Mouse (Mus musculus): ENCODE measurements around the gene Adcy1. TPM values are rescaled to one million over a fixed set of nuclear protein-coding genes. Genes with fewer than 3 reads are reported as not detected.

The Adcy1 gene
- polyA plus RNA-seq, 2 experiments, result 1.8 to 3.1 TPM

DNA sequence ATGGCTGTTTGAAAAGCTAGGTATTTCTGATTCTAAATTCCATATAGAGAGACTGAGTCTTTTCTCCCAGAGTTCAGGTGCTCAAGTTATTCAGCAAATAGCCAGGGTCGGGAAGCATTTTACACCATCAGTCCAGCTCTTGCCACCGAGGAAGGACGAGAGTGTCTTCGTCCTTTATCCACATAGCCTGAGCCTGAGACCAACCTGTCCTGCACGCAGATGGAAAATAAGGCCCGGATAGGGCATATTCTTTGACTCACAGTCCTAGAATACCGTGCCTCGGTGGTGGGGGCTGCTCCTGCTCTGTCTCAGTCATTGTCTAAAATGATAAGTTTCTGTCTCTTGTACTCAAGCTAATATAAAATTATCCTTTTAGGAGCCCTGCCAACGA is 137.1 kb downstream of the Adcy1 start:
- H3K36me3 ChIP-seq (ENCODE audit: control insufficient read depth, insufficient read depth, low read length), result no peaks in the 10 kb centered on the region
- H3K27me3 ChIP-seq (ENCODE audit: control insufficient read depth, insufficient read depth, low read length), result no peaks in the 10 kb centered on the region
- no peaks in the 10 kb centered on the region for H3K4me1 ChIP-seq (ENCODE audit: control insufficient read depth, insufficient read depth, low read length)
- H3K27ac ChIP-seq (replicated peaks; ENCODE audit: low read depth, low read length), result no peak overlapping the region
- H3K9me3 ChIP-seq (ENCODE audit: control insufficient read depth, low read length), result no peaks in the 10 kb centered on the region
- no peak overlapping the region for H3K4me2 ChIP-seq (replicated peaks; ENCODE audit: low read depth, low read length, severe bottlenecking)
- no peak overlapping the region for H3K4me3 ChIP-seq (replicated peaks; ENCODE audit: low read length)
- 86% methylated on average over 9 of the region's 9 CpGs for WGBS
- ATAC-seq (ENCODE audit: low FRiP score, low read depth), result no peak
- H3K9ac ChIP-seq (ENCODE audit: low read depth, low read length, severe bottlenecking), result no peak overlapping the region
- no peak for DNase-seq (ENCODE audit: low spot score)
- TF ChIP-seq POLR2A (IDR thresholded peaks at IDR 0.05; ENCODE audit: borderline replicate concordance, extremely low read depth, insufficient read depth, insufficient read length), result no peak

DNA sequence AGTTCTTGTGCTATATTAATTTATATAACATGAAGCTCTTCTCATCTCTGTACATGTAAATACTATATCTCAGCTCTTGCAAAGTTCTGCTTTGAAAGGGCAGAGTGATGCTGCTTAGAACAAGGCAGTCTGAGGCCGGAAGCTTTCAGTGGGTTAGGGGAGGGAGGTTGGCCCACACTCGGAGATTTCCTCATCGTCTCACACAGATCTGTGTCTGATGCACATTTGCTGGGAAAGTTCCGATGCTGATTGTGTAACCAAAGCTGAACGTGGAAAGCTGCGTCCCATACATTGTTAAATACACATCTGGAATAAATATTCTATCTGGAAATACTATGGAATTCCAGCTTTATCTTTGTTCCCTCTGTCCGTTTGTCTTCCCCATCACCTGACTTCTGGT is 138.9 kb downstream of the Adcy1 start:
- H3K27me3 ChIP-seq (ENCODE audit: control insufficient read depth, insufficient read depth, low read length), result no peaks in the 10 kb centered on the region
- DNase-seq (ENCODE audit: low spot score), result no peak
- H3K36me3 ChIP-seq (ENCODE audit: control insufficient read depth, insufficient read depth, low read length), result peaks cover 4% of the 10 kb centered on the region; the same call in 1 of the 2 replicates
- H3K27ac ChIP-seq (replicated peaks; ENCODE audit: low read depth, low read length), result no peak overlapping the region
- H3K4me3 ChIP-seq (replicated peaks; ENCODE audit: low read length), result no peak overlapping the region
- H3K9me3 ChIP-seq (ENCODE audit: control insufficient read depth, low read length), result no peaks in the 10 kb centered on the region
- H3K4me1 ChIP-seq (ENCODE audit: control insufficient read depth, insufficient read depth, low read length), result no peaks in the 10 kb centered on the region
- H3K9ac ChIP-seq (ENCODE audit: low read depth, low read length, severe bottlenecking), result no peak overlapping the region
- WGBS, result 49% methylated on average over 7 of the region's 7 CpGs
- ATAC-seq (ENCODE audit: low FRiP score, low read depth), result no peak
- H3K4me2 ChIP-seq (replicated peaks; ENCODE audit: low read depth, low read length, severe bottlenecking), result no peak overlapping the region
- TF ChIP-seq POLR2A (IDR thresholded peaks at IDR 0.05; ENCODE audit: borderline replicate concordance, extremely low read depth, insufficient read depth, insufficient read length), result no peak

DNA sequence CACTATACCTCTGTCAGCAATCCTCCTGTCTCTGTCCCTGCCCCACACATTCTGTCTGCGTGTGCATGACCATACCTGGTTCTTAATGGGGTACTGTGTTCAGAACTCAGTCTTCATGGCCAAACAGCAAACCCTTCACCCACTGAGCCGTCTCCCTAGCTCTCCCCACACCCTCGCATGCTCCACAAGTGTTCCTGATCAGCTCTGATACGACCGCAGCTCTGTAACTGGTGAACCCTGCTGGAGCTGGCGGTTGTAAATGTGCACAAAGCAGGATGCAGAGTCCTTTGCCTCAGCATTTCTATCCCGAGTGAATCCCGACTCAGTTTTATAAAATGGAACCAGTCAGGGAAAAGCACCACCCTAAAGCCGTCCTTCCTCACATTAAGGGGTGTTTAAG is 140.6 kb downstream of the Adcy1 start:
- Histone ChIP-seq H3K36me3 (ENCODE audit: control insufficient read depth, insufficient read depth, low read length) (peaks cover 11% of the 10 kb centered on the region), H3K9ac (ENCODE audit: low read depth, low read length, severe bottlenecking) (no peak overlapping the region), H3K27me3 (ENCODE audit: control insufficient read depth, insufficient read depth, low read length) (no peaks in the 10 kb centered on the region), H3K4me3 (replicated peaks; ENCODE audit: low read length) (no peak overlapping the region), H3K4me1 (ENCODE audit: control insufficient read depth, insufficient read depth, low read length) (no peaks in the 10 kb centered on the region), H3K4me2 (replicated peaks; ENCODE audit: low read depth, low read length, severe bottlenecking) (no peak overlapping the region), H3K27ac (replicated peaks; ENCODE audit: low read depth, low read length) (no peak overlapping the region), H3K9me3 (ENCODE audit: control insufficient read depth, low read length) (no peaks in the 10 kb centered on the region)
- no peak for DNase-seq (ENCODE audit: low spot score)
- TF ChIP-seq POLR2A (IDR thresholded peaks at IDR 0.05; ENCODE audit: borderline replicate concordance, extremely low read depth, insufficient read depth, insufficient read length), result no peak
- ATAC-seq (ENCODE audit: low FRiP score, low read depth), result no peak
- 71% methylated on average over 9 of the region's 9 CpGs for WGBS

DNA sequence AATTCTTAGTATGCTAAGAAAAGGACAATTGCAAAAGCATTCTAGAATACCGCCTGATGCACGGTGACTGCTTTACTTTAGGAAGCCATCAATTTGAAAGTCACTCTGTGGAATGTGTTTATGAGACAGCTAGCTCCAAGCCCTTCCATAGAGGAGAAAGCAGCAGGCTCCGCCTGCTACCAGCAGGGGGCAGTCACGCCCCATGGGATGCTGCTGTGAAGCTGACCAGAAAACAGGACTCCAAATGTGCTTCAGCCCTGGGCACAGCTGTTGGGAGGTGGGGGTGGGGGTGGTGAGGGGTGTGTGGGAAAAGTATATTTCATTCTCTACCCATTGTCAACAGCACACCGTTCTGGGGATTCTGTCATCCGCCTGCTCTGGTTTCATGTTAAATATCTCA is 147.1 kb downstream of the Adcy1 start:
- peaks cover 11% of the 10 kb centered on the region for H3K4me1 ChIP-seq (ENCODE audit: control insufficient read depth, insufficient read depth, low read length)
- H3K9me3 ChIP-seq (ENCODE audit: control insufficient read depth, low read length), result no peaks in the 10 kb centered on the region
- peaks cover 17% of the 10 kb centered on the region for H3K36me3 ChIP-seq (ENCODE audit: control insufficient read depth, insufficient read depth, low read length)
- ATAC-seq (ENCODE audit: low FRiP score, low read depth) (peak; percentile 29; the same call in 1 of the 2 replicates), DNase-seq (ENCODE audit: low spot score) (peak; percentile 75)
- peak overlapping the region; percentile 17; the same call in 1 of the 2 replicates for H3K4me3 ChIP-seq (replicated peaks; ENCODE audit: low read length)
- no peak overlapping the region for H3K27ac ChIP-seq (replicated peaks; ENCODE audit: low read depth, low read length)
- WGBS, result 8% methylated on average over 6 of the region's 6 CpGs
- TF ChIP-seq POLR2A (IDR thresholded peaks at IDR 0.05; ENCODE audit: borderline replicate concordance, extremely low read depth, insufficient read depth, insufficient read length), result no peak
- peaks cover 23% of the 10 kb centered on the region; the same call in 1 of the 2 replicates for H3K27me3 ChIP-seq (ENCODE audit: control insufficient read depth, insufficient read depth, low read length)
- H3K9ac ChIP-seq (ENCODE audit: low read depth, low read length, severe bottlenecking), result no peak overlapping the region
- H3K4me2 ChIP-seq (replicated peaks; ENCODE audit: low read depth, low read length, severe bottlenecking), result peak overlapping the region; percentile 29; the same call in 1 of the 2 replicates

DNA sequence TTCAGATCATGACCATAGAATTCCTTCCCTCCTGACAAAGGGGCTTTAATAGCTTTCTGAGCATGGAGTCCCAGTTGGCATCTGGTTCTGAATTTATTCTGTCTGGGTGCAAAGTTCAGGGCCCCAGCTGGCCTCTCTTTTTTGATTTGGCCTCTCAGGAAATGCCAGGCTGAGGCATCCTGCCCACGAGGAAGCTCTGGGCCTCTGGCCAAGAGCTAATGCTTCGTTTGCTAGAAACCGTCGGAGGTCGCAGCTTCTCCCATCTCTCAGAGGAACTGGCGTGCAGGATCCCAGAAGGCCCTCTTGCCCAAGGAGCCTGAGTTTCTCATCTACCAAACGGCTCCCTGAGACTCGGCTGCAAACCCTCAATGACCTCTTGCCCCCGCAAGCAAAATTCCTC is 147.9 kb downstream of the Adcy1 start:
- ATAC-seq (ENCODE audit: low FRiP score, low read depth), result no peak
- peak overlapping the region; percentile 9; the same call in 1 of the 2 replicates for H3K9ac ChIP-seq (ENCODE audit: low read depth, low read length, severe bottlenecking)
- DNase-seq (ENCODE audit: low spot score), result peak; percentile 60
- peak overlapping the region; percentile 17 for H3K4me3 ChIP-seq (replicated peaks; ENCODE audit: low read length)
- peaks cover 23% of the 10 kb centered on the region; the same call in 1 of the 2 replicates for H3K27me3 ChIP-seq (ENCODE audit: control insufficient read depth, insufficient read depth, low read length)
- H3K27ac ChIP-seq (replicated peaks; ENCODE audit: low read depth, low read length), result no peak overlapping the region
- peaks cover 11% of the 10 kb centered on the region for H3K4me1 ChIP-seq (ENCODE audit: control insufficient read depth, insufficient read depth, low read length)
- peaks cover 17% of the 10 kb centered on the region for H3K36me3 ChIP-seq (ENCODE audit: control insufficient read depth, insufficient read depth, low read length)
- no peak for TF ChIP-seq POLR2A (IDR thresholded peaks at IDR 0.05; ENCODE audit: borderline replicate concordance, extremely low read depth, insufficient read depth, insufficient read length)
- WGBS, result 13% methylated on average over 9 of the region's 9 CpGs
- peak overlapping the region; percentile 29 for H3K4me2 ChIP-seq (replicated peaks; ENCODE audit: low read depth, low read length, severe bottlenecking)
- H3K9me3 ChIP-seq (ENCODE audit: control insufficient read depth, low read length), result no peaks in the 10 kb centered on the region
